Mouse (Mus musculus) lung, postnatal 0 days (tissue): ENCODE measurements around the gene Abhd2. TPM values are rescaled to one million over a fixed set of nuclear protein-coding genes. Genes with fewer than 3 reads are reported as not detected.

ENCODE experiments used
- ATAC-seq: fragments of 200-750 bp; cut with Nextera tagmentation; 2 replicates; pipeline ENCODE4 v1.8.0; 2017; ENCODE audit warnings: moderate library complexity
- DNase-seq: peaks from one replicate; pipeline ENCODE4 v3.0.0-alpha.2; 2016; ENCODE audit warnings: low spot score
- H3K27ac ChIP-seq: fragments of 300-500 bp; sonication (generic); 2 replicates; pipeline ENCODE4 v1.5.1; 2014; ENCODE audit warnings: antibody characterized with exemption, mild to moderate bottlenecking, low read length, mixed read lengths
- H3K27me3 ChIP-seq: fragments of 300-500 bp; sonication (generic); replicated peaks from 2 replicates; pipeline ENCODE4 v1.6.1; 2014; ENCODE audit warnings: low read length, mixed read lengths; ENCODE audit not compliant: insufficient read depth
- H3K36me3 ChIP-seq: fragments of 300-500 bp; sonication (generic); 2 replicates; pipeline ENCODE4 v1.6.1; 2014; ENCODE audit warnings: low read length, mixed read lengths; ENCODE audit not compliant: insufficient read depth
- H3K4me1 ChIP-seq: fragments of 300-500 bp; sonication (generic); 2 replicates; pipeline ENCODE4 v1.6.1; 2014; ENCODE audit warnings: antibody characterized with exemption, low read depth, low read length, mixed read lengths; ENCODE audit not compliant: insufficient read depth
- H3K4me2 ChIP-seq: fragments of 300-500 bp; sonication (generic); replicated peaks from 2 replicates; pipeline ENCODE4 v1.6.1; 2014; ENCODE audit warnings: low read depth, mild to moderate bottlenecking, low read length, moderate library complexity, mixed read lengths
- H3K4me3 ChIP-seq: fragments of 300-500 bp; sonication (generic); 2 replicates; pipeline ENCODE4 v1.5.1; 2014; ENCODE audit warnings: low read depth, low read length
- H3K9ac ChIP-seq: fragments of 300-500 bp; sonication (generic); replicated peaks from 2 replicates; pipeline ENCODE4 v1.6.1; 2014; ENCODE audit warnings: low read depth, mild to moderate bottlenecking
- H3K9me3 ChIP-seq: fragments of 300-500 bp; sonication (generic); 2 replicates; pipeline ENCODE4 v1.6.1; 2016; ENCODE audit warnings: low read length, mixed read lengths
- CTCF ChIP-seq: IDR thresholded peaks from 2 replicates; pipeline ENCODE4 v1.5.1; 2016; ENCODE audit warnings: antibody characterized with exemption, mild to moderate bottlenecking
- EP300 ChIP-seq: IDR thresholded peaks from 2 replicates; pipeline ENCODE4 v1.6.1; 2016; ENCODE audit warnings: antibody characterized with exemption, mild to moderate bottlenecking, control low read depth
- WGBS: fragments of 180-500 bp; shearing (Covaris S2); extraction: QIAGEN DNeasy Blood & Tissue Kit; methylation state at CpG from one replicate; pipeline ENCODE4 v1.1.7; 2014; 5-methylcytosine and 5-hydroxymethylcytosine counted together
- polyA plus RNA-seq: library from polyadenylated mRNA; unstranded; fragments of >200 nt; fragmentation: Nextera tagmentation; extraction: Ambion mirVana; gene quantifications from 2 replicates; pipeline ENCODE4 v1.2.1, GENCODE M21; 2015

Abhd2 gene
- polyA plus RNA-seq, 1 experiment from 2014 or later, result 25.2 TPM

DNA sequence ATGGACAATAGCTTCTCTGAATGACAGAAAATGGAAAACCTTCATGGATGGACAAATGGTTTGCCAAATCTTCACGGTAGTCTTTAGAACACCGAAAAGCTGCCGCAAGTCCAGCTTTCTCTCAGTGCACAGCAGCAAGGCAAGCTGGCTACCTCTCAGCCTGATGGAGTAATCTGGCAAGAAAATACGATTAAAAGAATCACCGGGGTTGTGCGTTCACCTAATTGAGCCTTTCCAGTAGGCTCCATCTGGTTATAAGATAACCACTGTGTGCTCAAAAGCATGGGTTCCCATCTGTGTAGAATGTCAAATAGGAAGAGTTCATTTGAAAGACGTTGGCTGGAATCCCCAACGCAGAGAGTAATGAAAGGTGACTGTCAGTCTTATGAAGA, 11.9 kb downstream of the Abhd2 start:
- Histone ChIP-seq H3K4me2 (no peak overlapping the region), H3K9me3 (no peaks in the 10 kb centered on the region), H3K4me3 (no peak overlapping the region), H3K27ac (peak overlapping the region; percentile 51), H3K36me3 (no peaks in the 10 kb centered on the region), H3K9ac (no peak overlapping the region), H3K27me3 (no peaks in the 10 kb centered on the region), H3K4me1 (peaks cover 54% of the 10 kb centered on the region; the same call in 1 of the 2 replicates)
- 89% methylated on average over 8 of the region's 8 CpGs for WGBS
- DNase-seq (no peak), ATAC-seq (no peak)
- TF ChIP-seq CTCF, result no peak
- TF ChIP-seq EP300, result no peak

GRCm38 (mm10) chr7:79285408-79285807, 12.4 kb downstream of the Abhd2 start:
- TF ChIP-seq CTCF (no peak), EP300 (peak; percentile 86)

DNA sequence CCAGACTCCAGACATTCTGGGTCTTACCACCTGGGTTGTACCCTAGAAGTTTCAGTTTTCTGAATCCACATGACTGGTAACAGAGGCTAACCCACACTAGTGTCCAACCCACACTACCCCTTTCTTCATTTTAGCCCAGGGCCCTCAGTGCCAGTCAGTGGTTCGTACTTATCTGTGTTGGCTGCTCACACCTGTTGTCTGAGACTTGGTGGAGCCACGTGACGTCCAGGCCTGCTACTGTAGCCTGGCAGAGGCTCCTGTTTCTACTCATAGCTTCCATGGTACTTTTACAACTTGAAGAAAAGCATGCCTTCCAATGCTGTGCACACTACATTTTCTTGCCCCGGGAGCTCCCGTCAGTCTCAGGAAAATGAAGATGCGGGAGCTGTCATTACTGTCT, 14.2 kb downstream of the Abhd2 start:
- Histone ChIP-seq H3K27ac (peak overlapping the region; percentile 81), H3K36me3 (no peaks in the 10 kb centered on the region), H3K27me3 (no peaks in the 10 kb centered on the region), H3K4me1 (peaks cover 50% of the 10 kb centered on the region; the same call in 1 of the 2 replicates), H3K4me2 (no peak overlapping the region), H3K9ac (no peak overlapping the region), H3K4me3 (no peak overlapping the region), H3K9me3 (no peaks in the 10 kb centered on the region)
- ATAC-seq (no peak), DNase-seq (no peak)
- 74% methylated on average over 6 of the region's 6 CpGs for WGBS
- no peak for TF ChIP-seq CTCF
- no peak for TF ChIP-seq EP300

More at GRCm38 (mm10) chr7:79285408-79285807, 12.4 kb downstream of the Abhd2 start:
- no peak overlapping the region for H3K9ac ChIP-seq
- H3K9me3 ChIP-seq, result no peaks in the 10 kb centered on the region
- 46% methylated on average over 13 of the region's 13 CpGs for WGBS
- peak overlapping the region; percentile 55; the same call in 1 of the 2 replicates for H3K27ac ChIP-seq
- ATAC-seq, result peak; percentile 72
- H3K27me3 ChIP-seq, result no peaks in the 10 kb centered on the region
- no peaks in the 10 kb centered on the region for H3K36me3 ChIP-seq
- H3K4me3 ChIP-seq, result no peak overlapping the region
- H3K4me2 ChIP-seq, result no peak overlapping the region
- H3K4me1 ChIP-seq, result peaks cover 53% of the 10 kb centered on the region; the same call in 1 of the 2 replicates
- peak; percentile 75 for DNase-seq

DNA sequence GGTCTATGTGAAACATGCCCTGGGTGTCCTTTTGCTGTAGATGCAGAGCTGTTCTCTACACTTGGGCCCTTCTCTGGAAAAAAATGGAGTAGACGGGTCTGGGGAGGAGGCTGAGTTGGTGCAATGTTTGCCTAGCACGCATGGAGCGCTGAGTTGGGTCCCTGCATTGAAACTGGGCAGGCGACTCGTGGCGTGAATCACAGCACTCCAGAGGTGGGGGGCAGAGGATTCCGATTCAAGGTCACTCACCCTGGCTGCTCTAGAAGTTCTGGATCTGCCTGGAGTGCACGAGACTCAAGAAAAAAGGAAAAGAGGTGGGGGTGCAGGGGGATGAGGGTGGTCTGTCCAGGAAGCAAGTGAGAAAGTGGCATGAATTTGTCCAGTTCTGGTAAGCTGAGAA, 14.9 kb downstream of the Abhd2 start:
- H3K4me2 ChIP-seq, result no peak overlapping the region
- WGBS, result 63% methylated on average over 8 of the region's 8 CpGs
- ATAC-seq, result peak; percentile 48
- TF ChIP-seq EP300, result no peak
- no peaks in the 10 kb centered on the region for H3K9me3 ChIP-seq
- no peaks in the 10 kb centered on the region for H3K27me3 ChIP-seq
- peak overlapping the region; percentile 81 for H3K27ac ChIP-seq
- no peak overlapping the region for H3K9ac ChIP-seq
- no peaks in the 10 kb centered on the region for H3K36me3 ChIP-seq
- peaks cover 43% of the 10 kb centered on the region; the same call in 1 of the 2 replicates for H3K4me1 ChIP-seq
- no peak for DNase-seq
- H3K4me3 ChIP-seq, result no peak overlapping the region

DNA sequence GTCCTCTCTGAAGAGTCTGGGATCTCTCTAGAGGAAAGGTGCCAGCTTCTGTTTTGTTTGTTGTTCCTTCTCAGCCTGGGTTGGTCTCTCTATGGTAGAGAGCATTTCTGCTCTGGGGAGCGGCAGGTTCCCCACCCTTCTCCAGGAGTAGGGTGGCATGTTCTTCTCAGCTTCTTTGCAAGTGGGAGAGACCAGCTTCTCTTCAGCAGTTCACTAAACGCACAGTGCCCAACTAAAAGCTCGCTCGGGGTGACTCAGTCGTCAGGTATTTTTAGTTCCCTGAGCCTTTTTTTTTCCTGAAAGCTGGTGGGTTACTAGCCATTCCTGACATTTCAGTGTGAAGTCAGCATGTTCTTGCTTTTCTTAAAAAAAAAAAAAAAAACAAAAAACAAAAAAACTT, 15.4 kb downstream of the Abhd2 start:
- ATAC-seq (peak; percentile 78), DNase-seq (peak; percentile 88)
- Histone ChIP-seq H3K36me3 (no peaks in the 10 kb centered on the region), H3K9ac (no peak overlapping the region), H3K27me3 (no peaks in the 10 kb centered on the region), H3K4me3 (no peak overlapping the region), H3K4me1 (peaks cover 38% of the 10 kb centered on the region; the same call in 1 of the 2 replicates), H3K4me2 (no peak overlapping the region), H3K9me3 (no peaks in the 10 kb centered on the region), H3K27ac (peak overlapping the region; percentile 81)
- TF ChIP-seq EP300 (peak; percentile 76), CTCF (no peak)
- 56% methylated on average over 5 of the region's 5 CpGs for WGBS

DNA sequence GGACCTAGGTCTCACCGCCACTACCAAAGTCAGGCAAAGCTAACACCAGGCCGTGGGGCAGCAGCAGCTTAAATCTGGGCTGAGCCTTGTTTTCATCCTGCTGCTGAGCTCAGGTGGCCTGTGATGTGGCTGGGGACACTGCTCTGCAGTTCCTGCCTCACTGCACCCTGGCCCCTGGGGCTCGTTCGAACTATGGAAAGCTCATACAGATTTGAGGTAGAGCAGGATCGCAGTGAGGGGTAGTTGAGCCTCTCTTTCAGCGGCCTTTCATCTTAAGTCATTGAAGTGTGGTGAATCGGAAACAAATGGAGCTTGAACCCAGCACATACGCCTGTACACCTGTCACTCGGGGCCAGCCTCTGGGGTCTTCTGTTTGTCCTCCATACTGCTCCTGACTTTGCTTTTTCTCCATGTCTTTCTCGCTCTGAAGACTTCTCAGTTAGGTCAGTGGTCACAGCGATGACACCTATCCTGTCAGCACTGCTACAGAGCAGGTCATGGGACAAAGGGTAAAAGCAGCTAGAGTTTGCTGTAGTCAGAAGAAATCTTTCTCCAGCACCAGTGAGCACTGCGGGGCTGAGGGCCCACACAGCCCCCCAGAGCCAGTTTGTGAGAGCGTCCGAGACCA, 20.7 kb downstream of the Abhd2 start:
- H3K27me3 ChIP-seq, result no peaks in the 10 kb centered on the region
- H3K4me3 ChIP-seq, result no peak overlapping the region
- no peak overlapping the region for H3K9ac ChIP-seq
- TF ChIP-seq CTCF, result no peak
- no peak for TF ChIP-seq EP300
- peaks cover 10% of the 10 kb centered on the region; the same call in 1 of the 2 replicates for H3K4me1 ChIP-seq
- DNase-seq (no peak), ATAC-seq (no peak)
- no peaks in the 10 kb centered on the region for H3K9me3 ChIP-seq
- no peak overlapping the region for H3K4me2 ChIP-seq
- H3K36me3 ChIP-seq, result no peaks in the 10 kb centered on the region
- H3K27ac ChIP-seq, result peak overlapping the region; percentile 54; the same call in 1 of the 2 replicates
- WGBS, result 72% methylated on average over 14 of the region's 14 CpGs
